Mouse (Mus musculus): ENCODE results near the gene Pkd1l2. TPM values are rescaled to one million over a fixed set of nuclear protein-coding genes. Genes with fewer than 3 reads are reported as not detected.

The Pkd1l2 gene
- polyA plus RNA-seq, 1 experiment from 2014 or later = 0.06 TPM

DNA sequence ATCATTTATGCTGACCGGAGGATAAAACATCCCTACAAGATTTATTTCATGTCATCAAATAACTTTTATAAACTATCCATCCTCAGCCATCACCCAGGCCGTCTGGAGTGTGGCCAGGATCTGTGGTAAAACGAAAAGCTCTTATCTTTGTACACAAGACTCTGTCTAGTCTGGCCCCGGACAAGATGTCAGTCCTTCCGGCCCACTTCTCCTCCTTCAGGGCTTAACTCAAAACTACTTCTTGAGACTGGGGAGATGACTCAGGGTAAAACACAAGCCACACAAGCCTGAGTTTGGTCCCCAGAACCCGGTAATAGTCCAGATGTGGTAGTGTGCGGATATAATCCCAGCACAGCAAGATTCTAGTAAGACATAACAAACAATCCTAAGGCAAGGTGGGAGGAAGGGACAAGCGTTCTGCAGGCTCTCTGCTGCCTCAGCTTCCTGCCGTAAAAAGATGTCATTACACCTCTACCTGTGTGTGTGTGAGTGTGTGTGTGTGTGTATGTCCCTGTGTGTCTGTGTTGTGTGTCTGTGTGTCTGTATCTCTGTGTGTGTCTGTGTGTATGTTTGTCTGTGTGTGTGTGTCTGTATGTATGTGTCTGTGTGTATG, 804 bp upstream of the Pkd1l2 start:
- 73% methylated on average over 9 of the region's 9 CpGs for WGBS
- no peak overlapping the region for H3K9ac ChIP-seq
- H3K4me1 ChIP-seq = no peaks in the 10 kb centered on the region
- H3K4me2 ChIP-seq = no peak overlapping the region
- no peak overlapping the region for H3K4me3 ChIP-seq
- no peak overlapping the region for H3K27ac ChIP-seq
- no peaks in the 10 kb centered on the region for H3K27me3 ChIP-seq
- H3K36me3 ChIP-seq = no peaks in the 10 kb centered on the region
- no peak for ATAC-seq (ENCODE audit: insufficient number of reproducible peaks, insufficient read depth, low FRiP score, low TSS enrichment, low read depth)
- no peaks in the 10 kb centered on the region for H3K9me3 ChIP-seq

DNA sequence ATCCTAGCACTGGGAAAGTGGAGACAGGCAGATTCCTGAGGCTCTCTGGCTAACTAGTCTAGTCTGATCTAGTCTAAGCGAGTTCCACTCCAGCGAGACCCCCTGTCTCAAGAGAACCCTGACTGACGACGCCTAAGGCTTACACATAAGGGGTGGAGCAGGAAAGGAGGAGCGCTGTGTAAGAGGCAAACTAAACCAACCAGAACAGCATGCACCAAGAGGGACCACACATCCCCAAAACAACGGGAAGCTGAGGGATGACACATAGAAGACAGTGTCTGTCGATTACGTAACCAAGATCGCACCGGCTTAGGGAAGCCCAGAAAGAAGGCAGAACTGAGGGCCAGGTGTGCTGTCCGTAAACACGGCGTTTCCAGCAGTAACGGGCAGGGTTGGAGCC, 2.6 kb downstream of the Pkd1l2 start:
- Histone ChIP-seq H3K9ac (no peak overlapping the region), H3K4me2 (no peak overlapping the region), H3K4me1 (no peaks in the 10 kb centered on the region), H3K27ac (no peak overlapping the region), H3K27me3 (no peaks in the 10 kb centered on the region), H3K36me3 (no peaks in the 10 kb centered on the region), H3K9me3 (no peaks in the 10 kb centered on the region), H3K4me3 (no peak overlapping the region)
- 78% methylated on average over 14 of the region's 14 CpGs for WGBS
- no peak for ATAC-seq (ENCODE audit: insufficient number of reproducible peaks, insufficient read depth, low FRiP score, low TSS enrichment, low read depth)

DNA sequence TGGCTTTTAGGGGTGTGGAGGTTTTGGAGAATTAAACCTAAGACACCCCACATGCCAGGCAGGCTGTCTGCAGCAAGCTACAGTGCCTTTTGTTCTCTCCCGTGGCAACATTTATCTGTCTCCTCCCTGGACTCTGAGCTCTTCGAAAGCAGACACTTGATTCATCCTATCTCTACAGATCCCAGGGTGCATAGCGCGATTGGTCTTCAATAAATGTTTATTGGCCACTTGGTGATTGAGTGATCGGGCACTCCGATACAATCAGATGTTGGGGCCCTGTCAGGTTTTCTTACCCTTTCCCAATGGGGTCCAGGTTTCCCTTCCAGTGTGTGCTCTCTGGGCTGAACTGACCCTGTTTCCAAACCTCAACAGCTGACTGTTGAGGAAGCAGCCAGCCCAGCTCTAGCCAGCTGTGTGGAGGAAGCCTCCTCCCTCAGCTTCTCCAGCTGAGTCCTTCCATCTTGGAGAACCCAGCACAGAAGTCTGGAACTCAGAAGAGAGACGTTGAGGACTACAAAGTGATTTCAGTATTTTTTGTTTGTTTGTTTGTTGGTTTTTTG, 3.8 kb downstream of the Pkd1l2 start:
- Histone ChIP-seq H3K4me3 (no peak overlapping the region), H3K36me3 (no peaks in the 10 kb centered on the region), H3K4me2 (no peak overlapping the region), H3K9ac (no peak overlapping the region), H3K27ac (no peak overlapping the region), H3K4me1 (no peaks in the 10 kb centered on the region), H3K27me3 (no peaks in the 10 kb centered on the region), H3K9me3 (no peaks in the 10 kb centered on the region)
- ATAC-seq (ENCODE audit: insufficient number of reproducible peaks, insufficient read depth, low FRiP score, low TSS enrichment, low read depth) = no peak
- 85% methylated on average over 7 of the region's 7 CpGs for WGBS

DNA sequence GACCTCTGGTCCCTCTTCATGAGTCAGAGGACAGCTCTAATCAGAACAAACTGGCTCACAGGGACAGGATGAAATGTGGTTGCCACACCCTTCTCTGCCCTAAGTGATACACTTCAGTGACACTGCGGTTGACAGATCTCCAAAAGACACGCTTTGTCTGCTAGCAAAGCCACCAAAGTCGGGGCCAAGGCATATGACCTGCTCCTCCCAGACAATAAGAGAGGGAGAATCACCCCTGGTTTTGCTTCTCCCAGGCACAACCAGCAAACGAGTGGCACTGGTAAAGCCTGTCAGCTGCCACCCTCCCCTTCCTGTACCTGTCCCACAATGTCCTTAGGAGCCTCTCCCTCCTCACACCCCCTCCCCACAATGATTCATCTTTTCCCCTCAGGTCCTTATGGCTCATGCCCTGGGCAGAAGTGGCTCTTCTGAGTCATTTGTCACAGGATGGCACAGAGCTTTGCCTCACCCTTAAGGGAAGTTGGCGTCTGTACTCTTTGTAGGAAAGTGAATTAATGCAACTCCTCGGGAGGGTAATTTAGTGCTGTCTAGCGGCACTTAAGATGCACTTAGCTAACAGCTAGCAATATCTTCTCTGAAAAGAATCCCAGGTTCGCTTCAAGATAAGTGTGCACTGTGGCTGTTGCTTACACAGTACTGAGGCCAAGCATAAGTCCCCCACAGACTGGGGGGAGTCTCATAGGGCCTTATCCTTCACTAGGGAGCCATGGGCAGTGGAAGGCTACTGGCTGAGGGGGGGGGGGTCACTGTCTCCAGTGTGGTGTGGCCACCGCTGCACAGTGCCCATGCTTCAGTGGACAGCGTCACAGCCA, 7.7 kb downstream of the Pkd1l2 start:
- no peak for ATAC-seq (ENCODE audit: insufficient number of reproducible peaks, insufficient read depth, low FRiP score, low TSS enrichment, low read depth)

DNA sequence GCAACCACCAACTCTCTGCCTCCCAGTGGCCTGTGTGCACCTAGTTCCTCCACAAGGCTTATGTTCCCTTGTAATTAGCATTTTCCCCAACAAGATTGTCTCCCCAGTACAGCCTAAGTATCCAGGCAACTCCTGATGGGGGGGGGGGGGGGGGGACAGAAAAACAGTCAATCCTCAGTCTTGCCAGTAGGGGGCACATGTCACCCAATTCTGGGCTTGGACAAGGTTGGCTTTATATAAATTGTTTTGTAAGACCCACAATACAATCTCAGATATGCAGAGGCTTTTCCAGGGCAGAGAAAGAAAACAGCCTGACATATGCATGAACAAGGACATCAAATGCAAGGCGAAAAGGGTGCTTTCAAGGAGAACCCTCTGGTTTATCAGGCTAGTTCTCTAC, 12.5 kb downstream of the Pkd1l2 start:
- H3K9me3 ChIP-seq = no peaks in the 10 kb centered on the region
- H3K4me3 ChIP-seq = no peak overlapping the region
- no peak for ATAC-seq (ENCODE audit: insufficient number of reproducible peaks, insufficient read depth, low FRiP score, low TSS enrichment, low read depth)
- no peaks in the 10 kb centered on the region for H3K4me1 ChIP-seq
- H3K27me3 ChIP-seq = no peaks in the 10 kb centered on the region
- no peak overlapping the region for H3K9ac ChIP-seq
- no peak overlapping the region for H3K27ac ChIP-seq
- H3K4me2 ChIP-seq = no peak overlapping the region
- no peaks in the 10 kb centered on the region for H3K36me3 ChIP-seq
- WGBS = 80% methylated on average over 1 of the region's 1 CpGs

More for the DNA sequence above, 7.7 kb downstream of the Pkd1l2 start:
- no peak overlapping the region for H3K4me3 ChIP-seq
- H3K36me3 ChIP-seq = no peaks in the 10 kb centered on the region
- no peaks in the 10 kb centered on the region for H3K27me3 ChIP-seq
- no peak overlapping the region for H3K4me2 ChIP-seq
- 0 out of 2 replicates have a peak overlapping the region, but pooled peaks have one; percentile 3 for H3K9ac ChIP-seq
- no peaks in the 10 kb centered on the region for H3K4me1 ChIP-seq
- WGBS = 79% methylated on average over 10 of the region's 10 CpGs
- H3K27ac ChIP-seq = no peak overlapping the region
- no peaks in the 10 kb centered on the region for H3K9me3 ChIP-seq

DNA sequence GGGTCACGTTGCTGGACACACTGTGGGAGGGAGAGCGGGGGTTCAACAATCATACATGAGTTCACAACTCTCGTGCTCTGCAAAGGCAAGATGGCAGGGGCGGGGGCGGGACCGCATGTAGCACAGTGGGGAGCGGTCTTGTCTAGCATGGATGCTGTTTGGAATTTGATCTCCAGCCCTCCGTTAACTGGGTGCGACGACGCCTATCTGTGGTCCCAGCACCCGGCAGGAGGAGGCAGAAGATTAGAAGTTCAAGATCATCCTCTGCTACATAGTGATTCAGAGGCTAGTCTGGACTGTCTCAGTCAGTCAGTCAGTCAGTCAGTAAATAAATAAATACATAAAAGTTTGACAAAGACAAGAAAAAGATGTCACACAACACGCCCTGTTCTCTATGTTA, 14.0 kb downstream of the Pkd1l2 start:
- no peak for ATAC-seq (ENCODE audit: insufficient number of reproducible peaks, insufficient read depth, low FRiP score, low TSS enrichment, low read depth)

DNA sequence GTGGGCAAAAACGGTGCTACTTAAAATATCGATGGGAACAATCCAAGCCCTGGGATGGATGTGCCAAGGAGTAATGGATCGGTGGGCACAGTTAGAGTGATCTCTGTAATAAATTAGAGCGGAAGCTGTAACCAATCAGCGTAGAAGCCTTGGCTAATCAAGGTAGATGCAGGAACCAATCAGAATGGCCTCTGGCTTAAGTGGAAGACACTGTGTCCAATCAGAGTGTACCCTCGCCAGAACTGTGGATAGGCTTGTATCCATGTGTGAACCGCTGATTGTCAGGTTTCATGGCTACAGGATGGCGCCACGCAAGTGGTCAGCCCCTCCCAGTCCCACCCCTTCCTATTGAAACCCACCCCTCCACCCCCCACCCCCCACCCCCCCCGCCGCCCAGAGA, 14.9 kb downstream of the Pkd1l2 start:
- 85% methylated on average over 11 of the region's 11 CpGs for WGBS
- no peaks in the 10 kb centered on the region for H3K36me3 ChIP-seq
- H3K9me3 ChIP-seq = peaks cover 2% of the 10 kb centered on the region; the same call in 1 of the 2 replicates
- H3K27me3 ChIP-seq = no peaks in the 10 kb centered on the region
- H3K9ac ChIP-seq = no peak overlapping the region
- H3K4me2 ChIP-seq = no peak overlapping the region
- no peak overlapping the region for H3K27ac ChIP-seq
- no peak for ATAC-seq (ENCODE audit: insufficient number of reproducible peaks, insufficient read depth, low FRiP score, low TSS enrichment, low read depth)
- no peak overlapping the region for H3K4me3 ChIP-seq
- no peaks in the 10 kb centered on the region for H3K4me1 ChIP-seq

More for the DNA sequence above, 14.0 kb downstream of the Pkd1l2 start:
- no peaks in the 10 kb centered on the region for H3K27me3 ChIP-seq
- no peaks in the 10 kb centered on the region for H3K4me1 ChIP-seq
- no peaks in the 10 kb centered on the region for H3K9me3 ChIP-seq
- no peak overlapping the region for H3K4me2 ChIP-seq
- H3K4me3 ChIP-seq = no peak overlapping the region
- H3K27ac ChIP-seq = no peak overlapping the region
- 82% methylated on average over 13 of the region's 13 CpGs for WGBS
- H3K36me3 ChIP-seq = no peaks in the 10 kb centered on the region
- H3K9ac ChIP-seq = no peak overlapping the region

DNA sequence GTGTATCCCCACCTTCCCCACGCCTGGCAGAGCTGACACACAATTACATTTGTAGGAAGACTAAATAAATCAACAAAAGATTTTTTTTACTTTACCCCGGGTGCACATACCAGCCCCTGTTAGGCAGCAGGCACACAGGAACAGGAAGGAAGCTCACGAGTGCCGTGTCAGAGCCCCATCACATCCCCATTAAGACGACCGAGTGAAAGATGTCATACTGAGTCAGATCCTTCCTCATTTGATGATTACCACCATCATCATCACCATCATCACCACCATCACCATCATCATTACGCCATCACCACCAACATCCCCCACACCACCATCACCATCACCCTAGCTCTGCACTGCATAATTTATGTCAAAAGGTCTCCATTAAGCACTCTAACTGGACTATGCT, 15.3 kb downstream of the Pkd1l2 start:
- Histone ChIP-seq H3K9ac (no peak overlapping the region), H3K4me2 (no peak overlapping the region), H3K36me3 (no peaks in the 10 kb centered on the region), H3K4me1 (no peaks in the 10 kb centered on the region), H3K9me3 (peaks cover 5% of the 10 kb centered on the region), H3K4me3 (no peak overlapping the region), H3K27ac (no peak overlapping the region), H3K27me3 (no peaks in the 10 kb centered on the region)
- WGBS = 86% methylated on average over 7 of the region's 7 CpGs
- no peak for ATAC-seq (ENCODE audit: insufficient number of reproducible peaks, insufficient read depth, low FRiP score, low TSS enrichment, low read depth)

DNA sequence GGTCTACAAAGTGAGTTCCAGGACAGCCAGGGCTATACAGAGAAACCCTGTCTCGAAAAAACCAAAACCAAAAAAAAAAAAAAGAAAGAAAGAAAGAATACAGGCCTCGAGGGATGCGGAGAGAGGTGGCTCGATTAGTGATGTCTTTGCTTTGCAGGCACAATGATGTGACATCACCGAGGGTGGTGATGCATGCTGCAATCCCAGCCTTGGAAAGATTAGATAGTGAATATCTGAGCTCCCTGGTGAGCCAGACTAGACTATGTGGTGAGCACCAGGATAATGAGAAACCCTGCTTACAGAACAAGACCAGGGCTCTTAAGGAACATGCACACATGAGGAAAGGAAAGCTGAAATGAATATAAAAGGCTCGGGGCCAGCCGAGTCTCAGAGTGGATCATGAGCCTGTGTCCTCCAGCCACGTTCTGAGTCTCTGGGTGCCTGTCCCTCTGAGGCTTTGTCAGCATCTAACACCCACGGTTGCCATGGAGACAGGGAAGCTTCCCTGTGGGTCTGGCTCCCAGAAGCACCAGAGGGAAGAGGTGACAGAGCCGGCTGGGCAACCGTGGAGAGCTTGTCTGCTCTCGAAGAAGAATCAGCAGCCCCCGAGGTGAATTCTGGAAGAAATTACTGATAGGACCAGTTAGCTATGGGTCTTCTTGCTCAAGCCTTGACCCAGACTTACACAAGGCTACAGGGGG, 20.9 kb downstream of the Pkd1l2 start:
- Histone ChIP-seq H3K36me3 (no peaks in the 10 kb centered on the region), H3K9ac (no peak overlapping the region), H3K27me3 (no peaks in the 10 kb centered on the region), H3K9me3 (peaks cover 5% of the 10 kb centered on the region), H3K4me3 (no peak overlapping the region), H3K4me2 (no peak overlapping the region), H3K4me1 (no peaks in the 10 kb centered on the region), H3K27ac (no peak overlapping the region)
- 64% methylated on average over 13 of the region's 13 CpGs for WGBS
- ATAC-seq (ENCODE audit: insufficient number of reproducible peaks, insufficient read depth, low FRiP score, low TSS enrichment, low read depth) = no peak

DNA sequence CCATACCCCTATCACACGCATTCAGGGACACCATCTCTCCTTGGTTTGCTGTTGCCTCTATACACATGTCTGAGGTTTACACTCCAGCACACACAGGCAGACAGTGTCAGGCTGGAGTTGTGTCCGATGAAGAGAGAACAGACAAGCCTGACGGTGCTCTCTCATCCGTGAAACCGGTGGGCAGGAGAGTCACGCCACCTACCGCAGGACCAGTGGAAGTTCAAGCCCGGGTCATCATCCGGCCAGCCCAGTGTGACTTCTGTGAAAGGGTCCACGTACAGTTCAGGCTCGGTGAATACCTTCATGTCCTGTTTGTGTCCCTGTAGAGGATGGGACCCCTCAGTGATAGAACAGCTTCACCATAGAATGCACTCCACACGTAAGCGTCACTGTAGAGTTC, 21.9 kb downstream of the Pkd1l2 start:
- no peaks in the 10 kb centered on the region for H3K27me3 ChIP-seq
- H3K27ac ChIP-seq = no peak overlapping the region
- WGBS = 80% methylated on average over 13 of the region's 13 CpGs
- no peak overlapping the region for H3K4me2 ChIP-seq
- H3K36me3 ChIP-seq = no peaks in the 10 kb centered on the region
- no peak overlapping the region for H3K4me3 ChIP-seq
- H3K9me3 ChIP-seq = peaks cover 5% of the 10 kb centered on the region
- no peak overlapping the region for H3K9ac ChIP-seq
- no peak for ATAC-seq (ENCODE audit: insufficient number of reproducible peaks, insufficient read depth, low FRiP score, low TSS enrichment, low read depth)
- no peaks in the 10 kb centered on the region for H3K4me1 ChIP-seq

DNA sequence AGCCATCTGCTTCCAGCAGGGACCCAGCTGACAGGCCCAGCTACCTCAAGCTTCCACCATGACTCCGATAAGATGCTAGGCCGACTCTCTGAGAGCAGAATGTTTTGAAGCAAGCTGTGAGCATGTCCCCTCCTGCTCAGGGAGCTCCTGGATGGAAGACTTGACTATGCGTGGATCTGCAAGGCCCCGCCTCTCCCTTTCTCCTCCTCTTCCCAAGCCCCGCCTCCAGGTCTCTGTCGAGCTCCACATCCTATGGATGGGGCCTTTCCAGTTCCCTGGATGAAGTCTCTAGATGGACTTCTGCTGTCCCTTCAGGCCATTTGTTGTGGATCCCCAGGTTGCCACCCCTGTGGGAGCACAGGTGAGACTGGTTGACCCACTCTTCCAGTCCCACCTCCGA, 23.2 kb downstream of the Pkd1l2 start:
- Histone ChIP-seq H3K9ac (no peak overlapping the region), H3K27ac (no peak overlapping the region), H3K4me2 (no peak overlapping the region), H3K4me3 (no peak overlapping the region), H3K4me1 (no peaks in the 10 kb centered on the region), H3K36me3 (no peaks in the 10 kb centered on the region), H3K27me3 (no peaks in the 10 kb centered on the region), H3K9me3 (peaks cover 5% of the 10 kb centered on the region)
- no peak for ATAC-seq (ENCODE audit: insufficient number of reproducible peaks, insufficient read depth, low FRiP score, low TSS enrichment, low read depth)
- WGBS = 58% methylated on average over 7 of the region's 7 CpGs

All from embryonic facial prominence, embryonic 13.5 days (tissue).